Mouse (Mus musculus) forebrain, embryonic 11.5 days (tissue): ENCODE measurements at regions not wholly inside any gene's neighbourhood (a gene's known extent, or its start where the extent isn't known, plus 50 kb on each side); places are given as distances from the start of the nearest gene placed in this dataset.
A peak's percentile ranks its signal among the peaks of the same experiment; 100 is the strongest.

Experiments
- ATAC-seq: fragments of 200-750 bp; cut with Nextera tagmentation; replicated peaks from 2 replicates; pipeline ENCODE4 v1.8.0; 2017; ENCODE audit warnings: moderate TSS enrichment; ENCODE audit not compliant: low FRiP score
- DNase-seq: peaks from one replicate; pipeline ENCODE4 v3.0.0-alpha.2; 2017; ENCODE audit warnings: low spot score
- H3K27ac ChIP-seq: fragments of 300-500 bp; sonication (generic); 2 replicates; pipeline ENCODE4 v1.5.1; 2014; ENCODE audit warnings: low read depth, low read length
- H3K27me3 ChIP-seq: fragments of 300-500 bp; sonication (generic); 2 replicates; pipeline ENCODE4 v1.6.1; 2014; ENCODE audit warnings: mild to moderate bottlenecking, low read length, mixed read lengths; ENCODE audit not compliant: control insufficient read depth, insufficient read depth
- H3K36me3 ChIP-seq: fragments of 300-500 bp; sonication (generic); 2 replicates; pipeline ENCODE4 v1.6.1; 2014; ENCODE audit warnings: mild to moderate bottlenecking, low read length, moderate library complexity, mixed read lengths; ENCODE audit not compliant: control insufficient read depth, insufficient read depth
- H3K4me1 ChIP-seq: fragments of 300-500 bp; sonication (generic); replicated peaks from 2 replicates; pipeline ENCODE4 v1.6.1; 2014; ENCODE audit warnings: low read length, mixed read lengths; ENCODE audit not compliant: control insufficient read depth, insufficient read depth
- H3K4me2 ChIP-seq: fragments of 300-500 bp; sonication (generic); 2 replicates; pipeline ENCODE4 v1.6.1; 2014; ENCODE audit warnings: low read depth, mild to moderate bottlenecking, low read length, moderate library complexity, mixed read lengths; ENCODE audit not compliant: severe bottlenecking
- H3K4me3 ChIP-seq: fragments of 300-500 bp; sonication (generic); 2 replicates; pipeline ENCODE4 v1.5.1; 2014; ENCODE audit warnings: low read depth, low read length
- H3K9ac ChIP-seq: fragments of 300-500 bp; sonication (generic); 2 replicates; pipeline ENCODE4 v1.6.1; 2014; ENCODE audit warnings: low read length
- H3K9me3 ChIP-seq: fragments of 300-500 bp; sonication (generic); 2 replicates; pipeline ENCODE4 v1.6.1; 2016; ENCODE audit warnings: low read length, mixed read lengths; ENCODE audit not compliant: control insufficient read depth
- WGBS: fragments of 180-500 bp; shearing (Covaris S2); extraction: QIAGEN DNeasy Blood & Tissue Kit; methylation state at CpG from one replicate; pipeline ENCODE4 v1.1.7; 2014; 5-methylcytosine and 5-hydroxymethylcytosine counted together

DNA sequence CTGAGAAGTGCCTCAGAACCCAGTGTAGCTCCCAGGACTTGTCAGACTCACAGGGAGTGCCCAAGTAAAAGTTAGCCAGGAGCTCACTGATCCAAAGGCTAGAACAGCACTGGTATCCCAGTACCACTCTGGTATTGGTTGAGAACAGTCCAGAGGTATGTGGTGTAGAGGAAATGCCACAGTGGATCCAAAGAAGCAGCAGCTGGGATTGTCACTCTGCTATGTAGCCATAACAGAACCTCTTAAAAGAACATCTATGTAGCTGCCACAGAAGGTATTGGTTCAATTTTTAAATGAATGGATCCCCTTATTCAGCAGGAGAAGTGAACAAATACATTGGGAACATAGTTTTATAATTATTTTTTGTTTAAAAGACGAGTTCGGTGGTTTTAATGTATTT lies 86.8 kb upstream of the Tsc22d2 start:
- no peak overlapping the region for H3K4me2 ChIP-seq
- 90% methylated on average over 2 of the region's 2 CpGs for WGBS
- no peak for ATAC-seq

DNA sequence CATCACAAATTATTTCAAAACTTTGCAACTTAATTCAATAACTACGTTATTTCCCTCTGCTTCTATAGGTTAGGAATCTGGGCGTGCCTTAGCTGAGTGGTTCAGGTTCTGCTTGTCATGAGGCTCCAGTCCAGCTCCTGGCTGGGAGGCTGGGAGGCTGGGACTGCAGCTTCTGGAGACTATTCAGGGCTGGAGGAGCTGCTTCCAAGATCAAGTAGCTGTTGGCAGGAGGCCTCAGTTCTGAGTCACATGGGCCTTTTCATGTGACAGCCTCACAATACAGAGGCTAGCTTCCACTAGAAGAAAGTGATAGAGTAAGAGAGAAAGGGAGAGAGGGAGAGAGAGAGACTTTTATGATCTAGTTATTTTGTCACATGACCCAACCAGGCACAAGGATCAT lies 84.3 kb upstream of the Tsc22d2 start:
- no peak for DNase-seq
- Histone ChIP-seq H3K4me1 (peaks cover 2% of the 10 kb centered on the region; the same call in 1 of the 2 replicates), H3K9ac (no peak overlapping the region), H3K4me3 (no peak overlapping the region), H3K9me3 (no peaks in the 10 kb centered on the region), H3K4me2 (no peak overlapping the region), H3K36me3 (no peaks in the 10 kb centered on the region), H3K27ac (no peak overlapping the region), H3K27me3 (no peaks in the 10 kb centered on the region)
- ATAC-seq = no peak
- 80% methylated on average over 2 of the region's 2 CpGs for WGBS

More for the DNA sequence above, 86.8 kb upstream of the Tsc22d2 start:
- Histone ChIP-seq H3K9ac (no peak overlapping the region), H3K4me1 (no peaks in the 10 kb centered on the region), H3K4me3 (no peak overlapping the region), H3K27me3 (no peaks in the 10 kb centered on the region), H3K36me3 (no peaks in the 10 kb centered on the region), H3K27ac (no peak overlapping the region), H3K9me3 (no peaks in the 10 kb centered on the region)
- no peak for DNase-seq

DNA sequence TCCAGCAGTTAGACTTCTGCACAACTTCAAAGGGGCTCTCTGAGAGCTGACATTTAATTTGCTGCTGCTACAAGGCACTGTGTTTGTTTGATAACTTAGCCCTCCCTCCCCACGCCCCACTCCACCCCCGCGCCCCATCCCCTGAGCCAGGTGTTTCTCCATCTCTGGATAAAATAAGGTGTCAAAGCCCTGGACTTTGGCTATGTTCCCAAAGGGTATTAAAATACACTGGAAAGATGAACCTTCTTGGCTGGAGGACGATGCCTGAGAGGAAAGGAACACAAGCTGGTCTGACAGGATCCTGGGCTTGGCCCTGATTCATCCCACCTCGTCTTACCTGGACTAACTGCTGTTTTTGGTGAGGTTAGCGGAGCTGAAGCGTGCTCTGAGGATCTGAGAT lies 80.5 kb upstream of the Tsc22d2 start:
- Histone ChIP-seq H3K4me2 (no peak overlapping the region), H3K27ac (no peak overlapping the region), H3K4me3 (no peak overlapping the region), H3K36me3 (no peaks in the 10 kb centered on the region), H3K9me3 (no peaks in the 10 kb centered on the region), H3K9ac (no peak overlapping the region), H3K27me3 (no peaks in the 10 kb centered on the region), H3K4me1 (peaks cover 2% of the 10 kb centered on the region; the same call in 1 of the 2 replicates)
- WGBS = 64% methylated on average over 7 of the region's 7 CpGs
- ATAC-seq = 0 out of 2 replicates have a peak, but pooled peaks have one; percentile 21
- DNase-seq = no peak

GRCm38 (mm10) chr3:58335277-58335676 lies 79.2 kb upstream of the Tsc22d2 start:
- peaks cover 2% of the 10 kb centered on the region; the same call in 1 of the 2 replicates for H3K4me1 ChIP-seq
- ATAC-seq (no peak), DNase-seq (no peak)
- no peak overlapping the region for H3K4me2 ChIP-seq
- H3K27ac ChIP-seq = no peak overlapping the region
- H3K9me3 ChIP-seq = no peaks in the 10 kb centered on the region
- H3K36me3 ChIP-seq = no peaks in the 10 kb centered on the region
- WGBS = 44% methylated on average over 6 of the region's 6 CpGs
- H3K27me3 ChIP-seq = no peaks in the 10 kb centered on the region
- H3K9ac ChIP-seq = no peak overlapping the region
- H3K4me3 ChIP-seq = no peak overlapping the region

- no peaks in the 10 kb centered on the region for H3K27me3 ChIP-seq
- H3K9me3 ChIP-seq = no peaks in the 10 kb centered on the region
- H3K4me2 ChIP-seq = no peak overlapping the region
- H3K4me3 ChIP-seq = no peak overlapping the region
- no peak overlapping the region for H3K9ac ChIP-seq
- H3K27ac ChIP-seq = no peak overlapping the region
- H3K36me3 ChIP-seq = no peaks in the 10 kb centered on the region
- WGBS = 43% methylated on average over 5 of the region's 5 CpGs
- peaks cover 2% of the 10 kb centered on the region; the same call in 1 of the 2 replicates for H3K4me1 ChIP-seq
- DNase-seq = no peak
- 0 out of 2 replicates have a peak, but pooled peaks have one; percentile 53 for ATAC-seq
Measured at GRCm38 (mm10) chr3:58336135-58336534, 78.4 kb upstream of the Tsc22d2 start.

DNA sequence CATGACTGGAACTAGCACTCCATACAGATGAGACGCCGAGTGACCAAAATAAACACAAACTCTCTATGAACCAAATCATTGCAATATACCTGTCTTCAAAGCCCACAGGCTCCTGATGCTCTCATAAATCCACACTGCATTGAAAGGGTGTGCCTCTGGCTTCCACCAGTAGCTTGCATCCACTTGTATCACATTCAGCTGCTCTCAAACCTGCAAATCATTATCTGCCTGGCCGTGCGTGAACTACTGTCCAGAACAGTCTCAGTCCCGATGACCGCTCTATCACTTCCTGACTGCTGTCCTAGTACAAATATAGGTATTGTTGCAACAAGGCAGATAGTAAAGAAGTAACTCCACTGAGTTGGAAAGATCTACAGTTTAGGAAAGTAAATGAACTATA lies 77.9 kb upstream of the Tsc22d2 start:
- Histone ChIP-seq H3K4me3 (no peak overlapping the region), H3K9ac (no peak overlapping the region), H3K27me3 (no peaks in the 10 kb centered on the region), H3K9me3 (no peaks in the 10 kb centered on the region), H3K4me1 (peaks cover 2% of the 10 kb centered on the region; the same call in 1 of the 2 replicates), H3K4me2 (no peak overlapping the region), H3K27ac (no peak overlapping the region), H3K36me3 (no peaks in the 10 kb centered on the region)
- DNase-seq (no peak), ATAC-seq (no peak)
- WGBS = 82% methylated on average over 6 of the region's 6 CpGs

- Histone ChIP-seq H3K4me2 (no peak overlapping the region), H3K9ac (no peak overlapping the region), H3K4me3 (no peak overlapping the region), H3K27ac (no peak overlapping the region), H3K9me3 (no peaks in the 10 kb centered on the region), H3K4me1 (peaks cover 2% of the 10 kb centered on the region; the same call in 1 of the 2 replicates), H3K27me3 (no peaks in the 10 kb centered on the region), H3K36me3 (no peaks in the 10 kb centered on the region)
- ATAC-seq (no peak), DNase-seq (no peak)
- 88% methylated on average over 7 of the region's 7 CpGs for WGBS
Measured at GRCm38 (mm10) chr3:58338976-58339375, 75.5 kb upstream of the Tsc22d2 start.

- Histone ChIP-seq H3K27me3 (no peaks in the 10 kb centered on the region), H3K9me3 (no peaks in the 10 kb centered on the region), H3K9ac (no peak overlapping the region), H3K4me3 (no peak overlapping the region), H3K4me2 (no peak overlapping the region), H3K36me3 (no peaks in the 10 kb centered on the region), H3K4me1 (no peaks in the 10 kb centered on the region), H3K27ac (no peak overlapping the region)
- 79% methylated on average over 1 of the region's 1 CpGs for WGBS
- ATAC-seq = no peak
- no peak for DNase-seq
Measured at GRCm38 (mm10) chr3:58342096-58342495, 72.4 kb upstream of the Tsc22d2 start.

DNA sequence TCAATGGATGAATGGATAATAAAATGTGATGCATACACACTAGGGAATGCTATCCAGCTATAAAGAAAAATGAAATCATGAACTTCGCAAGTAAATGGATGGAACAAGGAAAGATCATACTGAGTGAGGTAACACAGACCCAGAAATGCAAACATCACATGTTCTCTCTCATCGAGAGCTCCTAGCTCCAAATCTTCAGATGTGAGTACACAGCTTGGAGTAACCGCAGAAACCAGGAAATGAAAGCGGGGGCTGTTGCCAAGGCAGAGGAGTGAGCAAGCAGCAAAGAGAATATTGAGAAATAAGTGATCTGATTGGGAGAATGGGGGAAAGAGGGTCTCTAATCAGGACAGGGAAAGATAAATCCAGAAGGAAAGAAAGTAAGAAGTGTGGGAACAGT lies 52.0 kb upstream of the Tsc22d2 start:
- 92% methylated on average over 4 of the region's 4 CpGs for WGBS
- no peak overlapping the region for H3K27ac ChIP-seq
- H3K4me1 ChIP-seq = no peaks in the 10 kb centered on the region
- H3K9me3 ChIP-seq = no peaks in the 10 kb centered on the region
- H3K9ac ChIP-seq = no peak overlapping the region
- H3K4me3 ChIP-seq = no peak overlapping the region
- no peak for ATAC-seq
- no peak for DNase-seq
- no peak overlapping the region for H3K4me2 ChIP-seq
- no peaks in the 10 kb centered on the region for H3K36me3 ChIP-seq
- no peaks in the 10 kb centered on the region for H3K27me3 ChIP-seq
